Mouse (Mus musculus) limb, embryonic 11.5 days (tissue): ENCODE measurements around the gene Dnajc27. TPM values are rescaled to one million over a fixed set of nuclear protein-coding genes. Genes with fewer than 3 reads are reported as not detected.

ENCODE experiments used
- ATAC-seq: fragments of 200-750 bp; cut with Nextera tagmentation; 2 replicates; pipeline ENCODE4 v1.8.0; 2017; ENCODE audit warnings: low read depth; ENCODE audit not compliant: insufficient number of reproducible peaks, low FRiP score, low TSS enrichment
- DNase-seq: peaks from one replicate; pipeline ENCODE4 v3.0.0-alpha.2; 2015; ENCODE audit warnings: low spot score
- H3K27ac ChIP-seq: fragments of 300-500 bp; sonication (generic); replicated peaks from 2 replicates; pipeline ENCODE4 v1.5.1; 2014; ENCODE audit warnings: low read depth, mild to moderate bottlenecking, low read length
- H3K27me3 ChIP-seq: fragments of 300-500 bp; sonication (generic); 2 replicates; pipeline ENCODE4 v1.6.1; 2014; ENCODE audit warnings: mild to moderate bottlenecking, low read length, mixed read lengths; ENCODE audit not compliant: control insufficient read depth, insufficient read depth
- H3K36me3 ChIP-seq: fragments of 300-500 bp; sonication (generic); 2 replicates; pipeline ENCODE4 v1.6.1; 2014; ENCODE audit warnings: mild to moderate bottlenecking, low read length, moderate library complexity, mixed read lengths; ENCODE audit not compliant: control insufficient read depth, insufficient read depth
- H3K4me1 ChIP-seq: fragments of 300-500 bp; sonication (generic); 2 replicates; pipeline ENCODE4 v1.6.1; 2014; ENCODE audit warnings: low read length, mixed read lengths; ENCODE audit not compliant: control insufficient read depth, insufficient read depth
- H3K4me2 ChIP-seq: fragments of 300-500 bp; sonication (generic); 2 replicates; pipeline ENCODE4 v1.6.1; 2014; ENCODE audit warnings: low read depth, mild to moderate bottlenecking, moderate library complexity; ENCODE audit not compliant: severe bottlenecking
- H3K4me3 ChIP-seq: fragments of 300-500 bp; sonication (generic); 2 replicates; pipeline ENCODE4 v1.5.1; 2014; ENCODE audit warnings: low read depth, low read length
- H3K9ac ChIP-seq: fragments of 300-500 bp; sonication (generic); 2 replicates; pipeline ENCODE4 v1.6.1; 2014; ENCODE audit warnings: mild to moderate bottlenecking, low read length
- H3K9me3 ChIP-seq: fragments of 300-500 bp; sonication (generic); 2 replicates; pipeline ENCODE4 v1.6.1; 2016; ENCODE audit warnings: low read length; ENCODE audit not compliant: control insufficient read depth
- WGBS: fragments of 180-500 bp; shearing (Covaris S2); extraction: QIAGEN DNeasy Blood & Tissue Kit; methylation state at CpG from one replicate; pipeline ENCODE4 v1.1.7; 2014; 5-methylcytosine and 5-hydroxymethylcytosine counted together
- polyA plus RNA-seq: library from polyadenylated mRNA; unstranded; fragments of >200 nt; fragmentation: Nextera tagmentation; extraction: Ambion mirVana; gene quantifications from 2 replicates; pipeline ENCODE4 v1.2.1, GENCODE M21; 2014

The Dnajc27 gene
- 8.6 and 10.5 TPM in 2 replicates for polyA plus RNA-seq

- Histone ChIP-seq H3K9me3 (no peaks in the 10 kb centered on the region), H3K4me1 (0 out of 2 replicates have a peak, but pooled peaks cover 2% of the 10 kb centered on the region), H3K4me3 (peak within 1 kb of the TSS; percentile 50), H3K9ac (peak within 1 kb of the TSS; percentile 81), H3K36me3 (no peaks in the 10 kb centered on the region), H3K27ac (peak within 1 kb of the TSS; percentile 88), H3K4me2 (peak within 1 kb of the TSS; percentile 67), H3K27me3 (no peaks in the 10 kb centered on the region)
- ATAC-seq (peak; percentile 96), DNase-seq (peak; percentile 98)
- WGBS = 4% methylated on average over 59 of the region's 59 CpGs
Observed at GRCm38 (mm10) chr12:4082132-4083001, at the start of gene Dnajc27. Gene Dnajc27, plus strand, starts transcription at chr12:4082583.

- no peak overlapping the region for H3K27ac ChIP-seq
- DNase-seq (no peak), ATAC-seq (no peak)
- H3K9me3 ChIP-seq = no peaks in the 10 kb centered on the region
- 90% methylated on average over 5 of the region's 5 CpGs for WGBS
- no peaks in the 10 kb centered on the region for H3K36me3 ChIP-seq
- no peak overlapping the region for H3K4me2 ChIP-seq
- no peak overlapping the region for H3K4me3 ChIP-seq
- H3K4me1 ChIP-seq = peaks cover 9% of the 10 kb centered on the region
- H3K9ac ChIP-seq = no peak overlapping the region
- no peaks in the 10 kb centered on the region for H3K27me3 ChIP-seq
Observed at GRCm38 (mm10) chr12:4036157-4036556, 46.2 kb upstream of the Dnajc27 start.

- ATAC-seq (no peak), DNase-seq (no peak)
- Histone ChIP-seq H3K4me3 (peak overlapping the region; percentile 82), H3K36me3 (no peaks in the 10 kb centered on the region), H3K27ac (no peak overlapping the region), H3K9me3 (no peaks in the 10 kb centered on the region), H3K27me3 (no peaks in the 10 kb centered on the region), H3K9ac (peak overlapping the region; percentile 83; the same call in 1 of the 2 replicates), H3K4me1 (peaks cover 9% of the 10 kb centered on the region), H3K4me2 (peak overlapping the region; percentile 93)
- 23% methylated on average over 5 of the region's 5 CpGs for WGBS
Observed at GRCm38 (mm10) chr12:4037511-4037910, 44.9 kb upstream of the Dnajc27 start.

GRCm38 (mm10) chr12:4038061-4039041, 44.0 kb upstream of the Dnajc27 start, which contains the start of gene Efr3b:
Gene Efr3b, minus strand, starts transcription at chr12:4038915.
- under 1% methylated on average over 78 of the region's 78 CpGs for WGBS
- H3K27me3 ChIP-seq = no peaks in the 10 kb centered on the region
- no peak within 1 kb of the TSS for H3K27ac ChIP-seq

GRCm38 (mm10) chr12:4039046-4039445, 43.3 kb upstream of the Dnajc27 start:
- ATAC-seq = no peak; the same call in 1 of the 2 replicates
- no peak overlapping the region for H3K9ac ChIP-seq
- no peaks in the 10 kb centered on the region for H3K27me3 ChIP-seq
- H3K36me3 ChIP-seq = no peaks in the 10 kb centered on the region
- DNase-seq = no peak
- peak overlapping the region; percentile 82 for H3K4me3 ChIP-seq
- H3K9me3 ChIP-seq = no peaks in the 10 kb centered on the region
- H3K27ac ChIP-seq = no peak overlapping the region
- peak overlapping the region; percentile 93 for H3K4me2 ChIP-seq
- WGBS = 2% methylated on average over 13 of the region's 13 CpGs
- peaks cover 9% of the 10 kb centered on the region for H3K4me1 ChIP-seq

More at GRCm38 (mm10) chr12:4038061-4039041, 44.0 kb upstream of the Dnajc27 start, which contains the start of gene Efr3b:
- DNase-seq (peak; percentile 90), ATAC-seq (peak; percentile 96)
- Histone ChIP-seq H3K4me2 (peak within 1 kb of the TSS; percentile 93), H3K9me3 (no peaks in the 10 kb centered on the region), H3K36me3 (no peaks in the 10 kb centered on the region), H3K4me3 (peak within 1 kb of the TSS; percentile 82), H3K9ac (peak within 1 kb of the TSS; percentile 83), H3K4me1 (peaks cover 9% of the 10 kb centered on the region)

- whole genome bisulfite sequencing = 65% methylated on average over 5 of the region's 5 CpGs
- no peaks in the 10 kb centered on the region for H3K9me3 ChIP-seq
- DNase-seq (no peak), ATAC-seq (no peak)
- no peak overlapping the region for H3K27ac ChIP-seq
- H3K36me3 ChIP-seq = no peaks in the 10 kb centered on the region
- H3K4me1 ChIP-seq = peaks cover 9% of the 10 kb centered on the region
- H3K9ac ChIP-seq = no peak overlapping the region
- H3K27me3 ChIP-seq = no peaks in the 10 kb centered on the region
- no peak overlapping the region for H3K4me2 ChIP-seq
- H3K4me3 ChIP-seq = no peak overlapping the region
Observed at GRCm38 (mm10) chr12:4042411-4042810, 40.0 kb upstream of the Dnajc27 start.

- WGBS = 79% methylated on average over 1 of the region's 1 CpGs
Observed at GRCm38 (mm10) chr12:4045992-4046391, 36.4 kb upstream of the Dnajc27 start.

GRCm38 (mm10) chr12:4048031-4048430, 34.4 kb upstream of the Dnajc27 start:
- WGBS = 69% methylated on average over 6 of the region's 6 CpGs
- H3K4me2 ChIP-seq = no peak overlapping the region
- DNase-seq (no peak), ATAC-seq (no peak)
- H3K27ac ChIP-seq = no peak overlapping the region
- no peaks in the 10 kb centered on the region for H3K27me3 ChIP-seq
- no peaks in the 10 kb centered on the region for H3K9me3 ChIP-seq
- H3K36me3 ChIP-seq = no peaks in the 10 kb centered on the region
- H3K9ac ChIP-seq = no peak overlapping the region
- no peaks in the 10 kb centered on the region for H3K4me1 ChIP-seq
- H3K4me3 ChIP-seq = no peak overlapping the region

More at GRCm38 (mm10) chr12:4045992-4046391, 36.4 kb upstream of the Dnajc27 start:
- no peaks in the 10 kb centered on the region for H3K4me1 ChIP-seq
- no peak overlapping the region for H3K4me3 ChIP-seq
- H3K27me3 ChIP-seq = no peaks in the 10 kb centered on the region
- H3K36me3 ChIP-seq = no peaks in the 10 kb centered on the region
- no peak overlapping the region for H3K27ac ChIP-seq
- no peak overlapping the region for H3K4me2 ChIP-seq
- H3K9me3 ChIP-seq = no peaks in the 10 kb centered on the region
- ATAC-seq (no peak), DNase-seq (no peak)
- no peak overlapping the region for H3K9ac ChIP-seq
